Mouse (Mus musculus) limb, embryonic 10.5 days (tissue): ENCODE measurements around the gene Fgfr2. TPM values are rescaled to one million over a fixed set of nuclear protein-coding genes. Genes with fewer than 3 reads are reported as not detected.
A peak's percentile ranks its signal among the peaks of the same experiment; 100 is the strongest.
"Not testable (repeated sequence)": the region's sequence is repeated elsewhere in the genome, so short reads cannot be mapped to it uniquely, and the experiment has no call there.

Experiments
- DNase-seq: peaks from one replicate; pipeline ENCODE4 v3.0.0-alpha.2; 2017; ENCODE audit warnings: low spot score
- H3K27ac ChIP-seq: fragments of 300-500 bp; sonication (generic); 2 replicates; pipeline ENCODE4 v1.5.1; 2016; ENCODE audit warnings: mild to moderate bottlenecking
- H3K27me3 ChIP-seq: fragments of 300-500 bp; sonication (generic); 2 replicates; pipeline ENCODE4 v1.6.1; 2016; ENCODE audit warnings: low read depth, mild to moderate bottlenecking; ENCODE audit not compliant: poor library complexity, severe bottlenecking
- H3K36me3 ChIP-seq: fragments of 300-500 bp; sonication (generic); 2 replicates; pipeline ENCODE4 v1.6.1; 2016; ENCODE audit warnings: mild to moderate bottlenecking, moderate library complexity
- H3K4me1 ChIP-seq: fragments of 300-500 bp; sonication (generic); 2 replicates; pipeline ENCODE4 v1.6.1; 2016
- H3K4me3 ChIP-seq: fragments of 300-500 bp; sonication (generic); 2 replicates; pipeline ENCODE4 v1.5.1; 2016; ENCODE audit warnings: mild to moderate bottlenecking, moderate library complexity
- H3K9me3 ChIP-seq: fragments of 300-500 bp; sonication (generic); replicated peaks from 2 replicates; pipeline ENCODE4 v1.6.1; 2016; ENCODE audit warnings: mild to moderate bottlenecking
- WGBS: fragments of 180-500 bp; shearing (Covaris S2); methylation state at CpG from one replicate; pipeline ENCODE4 v1.1.7; 2016; 5-methylcytosine and 5-hydroxymethylcytosine counted together
- polyA plus RNA-seq: library from polyadenylated mRNA; unstranded; fragments of >200 nt; fragmentation: Nextera tagmentation; extraction: Ambion mirVana; gene quantifications from 2 replicates; pipeline ENCODE4 v1.2.1, GENCODE M21; 2016

The Fgfr2 gene
- polyA plus RNA-seq, 1 experiment from 2014 or later, result 64.4 TPM

GRCm38 (mm10) chr7:130552780-130553179 is 2570.4 kb downstream of the Fgfr2 start:
- Histone ChIP-seq H3K4me1 (peaks cover 7% of the 10 kb centered on the region), H3K4me3 (no peak overlapping the region), H3K36me3 (no peaks in the 10 kb centered on the region), H3K9me3 (no peaks in the 10 kb centered on the region), H3K27ac (no peak overlapping the region), H3K27me3 (no peaks in the 10 kb centered on the region)
- no peak for DNase-seq
- WGBS, result 81% methylated on average over 5 of the region's 5 CpGs

GRCm38 (mm10) chr7:130547635-130548175 is 2575.4 kb downstream of the Fgfr2 start:
- H3K27ac ChIP-seq, result peak overlapping the region; percentile 97
- no peak for DNase-seq
- 86% methylated on average over 12 of the region's 12 CpGs for WGBS
- peak overlapping the region; percentile 71 for H3K4me3 ChIP-seq
- peaks cover 29% of the 10 kb centered on the region for H3K36me3 ChIP-seq
- H3K9me3 ChIP-seq, result no peaks in the 10 kb centered on the region
- H3K27me3 ChIP-seq, result no peaks in the 10 kb centered on the region
- peaks cover 15% of the 10 kb centered on the region for H3K4me1 ChIP-seq

GRCm38 (mm10) chr7:130546791-130547484 is 2576.2 kb downstream of the Fgfr2 start:
- Histone ChIP-seq H3K27ac (peak overlapping the region; percentile 97), H3K27me3 (no peaks in the 10 kb centered on the region), H3K4me3 (peak overlapping the region; percentile 71), H3K36me3 (peaks cover 37% of the 10 kb centered on the region), H3K4me1 (peaks cover 13% of the 10 kb centered on the region), H3K9me3 (no peaks in the 10 kb centered on the region)
- WGBS, result under 1% methylated on average over 84 of the region's 84 CpGs
- DNase-seq, result peak; percentile 97

GRCm38 (mm10) chr7:130546421-130546790 is 2576.7 kb downstream of the Fgfr2 start:
- H3K27ac ChIP-seq, result peak overlapping the region; percentile 97
- peak overlapping the region; percentile 71 for H3K4me3 ChIP-seq
- DNase-seq, result no peak
- peaks cover 42% of the 10 kb centered on the region for H3K36me3 ChIP-seq
- no peaks in the 10 kb centered on the region for H3K9me3 ChIP-seq
- H3K4me1 ChIP-seq, result peaks cover 13% of the 10 kb centered on the region
- 10% methylated on average over 7 of the region's 7 CpGs for WGBS
- no peaks in the 10 kb centered on the region for H3K27me3 ChIP-seq

GRCm38 (mm10) chr7:130545893-130546292 is 2577.3 kb downstream of the Fgfr2 start:
- no peak for DNase-seq
- Histone ChIP-seq H3K4me3 (peak overlapping the region; percentile 71), H3K4me1 (peaks cover 13% of the 10 kb centered on the region), H3K27ac (peak overlapping the region; percentile 97), H3K27me3 (no peaks in the 10 kb centered on the region), H3K36me3 (peaks cover 47% of the 10 kb centered on the region), H3K9me3 (no peaks in the 10 kb centered on the region)
- WGBS, result 60% methylated on average over 3 of the region's 3 CpGs

- peaks cover 51% of the 10 kb centered on the region for H3K36me3 ChIP-seq
- no peaks in the 10 kb centered on the region for H3K9me3 ChIP-seq
- no peaks in the 10 kb centered on the region for H3K27me3 ChIP-seq
- peak overlapping the region; percentile 71 for H3K4me3 ChIP-seq
- 93% methylated on average over 5 of the region's 5 CpGs for WGBS
- no peak for DNase-seq
- peaks cover 13% of the 10 kb centered on the region for H3K4me1 ChIP-seq
- H3K27ac ChIP-seq, result no peak overlapping the region; the same call in 1 of the 2 replicates
Measured at GRCm38 (mm10) chr7:130545401-130545800, 2577.7 kb downstream of the Fgfr2 start.

- Histone ChIP-seq H3K4me3 (no peak overlapping the region), H3K27ac (no peak overlapping the region), H3K4me1 (peaks cover 13% of the 10 kb centered on the region), H3K27me3 (no peaks in the 10 kb centered on the region), H3K36me3 (peaks cover 73% of the 10 kb centered on the region), H3K9me3 (no peaks in the 10 kb centered on the region)
- DNase-seq, result no peak
- WGBS, result 96% methylated on average over 4 of the region's 4 CpGs
Measured at GRCm38 (mm10) chr7:130543181-130543580, 2580.0 kb downstream of the Fgfr2 start.

GRCm38 (mm10) chr7:130540176-130540575 is 2583.0 kb downstream of the Fgfr2 start:
- no peaks in the 10 kb centered on the region for H3K4me1 ChIP-seq
- H3K9me3 ChIP-seq, result no peaks in the 10 kb centered on the region
- H3K4me3 ChIP-seq, result no peak overlapping the region
- H3K27me3 ChIP-seq, result no peaks in the 10 kb centered on the region
- DNase-seq, result no peak
- H3K27ac ChIP-seq, result no peak overlapping the region
- 90% methylated on average over 7 of the region's 7 CpGs for WGBS
- H3K36me3 ChIP-seq, result peaks cover 99% of the 10 kb centered on the region

- WGBS, result 91% methylated on average over 4 of the region's 4 CpGs
- no peaks in the 10 kb centered on the region for H3K4me1 ChIP-seq
- no peaks in the 10 kb centered on the region for H3K27me3 ChIP-seq
- peaks cover 97% of the 10 kb centered on the region for H3K36me3 ChIP-seq
- H3K4me3 ChIP-seq, result no peak overlapping the region
- H3K27ac ChIP-seq, result no peak overlapping the region
- no peaks in the 10 kb centered on the region for H3K9me3 ChIP-seq
- DNase-seq, result no peak
Measured at GRCm38 (mm10) chr7:130537068-130537467, 2586.1 kb downstream of the Fgfr2 start.

GRCm38 (mm10) chr7:130535174-130535573 is 2588.0 kb downstream of the Fgfr2 start:
- H3K27ac ChIP-seq, result no peak overlapping the region
- H3K36me3 ChIP-seq, result peaks cover 98% of the 10 kb centered on the region
- 92% methylated on average over 4 of the region's 4 CpGs for WGBS
- H3K9me3 ChIP-seq, result no peaks in the 10 kb centered on the region
- no peaks in the 10 kb centered on the region for H3K27me3 ChIP-seq
- no peak for DNase-seq
- H3K4me1 ChIP-seq, result no peaks in the 10 kb centered on the region
- H3K4me3 ChIP-seq, result no peak overlapping the region

GRCm38 (mm10) chr7:130533316-130534260 is 2589.6 kb downstream of the Fgfr2 start:
- peaks cover 98% of the 10 kb centered on the region for H3K36me3 ChIP-seq
- no peak overlapping the region for H3K27ac ChIP-seq
- peak; percentile 90 for DNase-seq
- no peaks in the 10 kb centered on the region for H3K27me3 ChIP-seq
- WGBS, result 58% methylated on average over 25 of the region's 25 CpGs
- no peaks in the 10 kb centered on the region for H3K4me1 ChIP-seq
- no peaks in the 10 kb centered on the region for H3K9me3 ChIP-seq
- no peak overlapping the region for H3K4me3 ChIP-seq

- peaks cover 79% of the 10 kb centered on the region for H3K36me3 ChIP-seq
- not testable (repeated sequence) for H3K9me3 ChIP-seq, H3K4me3 ChIP-seq, H3K4me1 ChIP-seq, H3K27ac ChIP-seq, H3K27me3 ChIP-seq, DNase-seq
- WGBS, result 98% methylated on average over 15 of the region's 15 CpGs
Measured at GRCm38 (mm10) chr7:130531138-130531537, 2592.0 kb downstream of the Fgfr2 start.

- Histone ChIP-seq H3K4me3 (no peak overlapping the region), H3K27ac (no peak overlapping the region), H3K27me3 (no peaks in the 10 kb centered on the region), H3K4me1 (no peaks in the 10 kb centered on the region), H3K36me3 (peaks cover 43% of the 10 kb centered on the region), H3K9me3 (no peaks in the 10 kb centered on the region)
- WGBS, result 90% methylated on average over 9 of the region's 9 CpGs
- DNase-seq, result no peak
Measured at GRCm38 (mm10) chr7:130527306-130527705, 2595.8 kb downstream of the Fgfr2 start.
